Comparison of ENCODE assay signal across 23 mouse cellular contexts in genomic region chr16:35403356-35403755, GRCm38 (mm10). TPM values are rescaled to one million over a fixed set of nuclear protein-coding genes. Genes with fewer than 3 reads are reported as not detected.
A peak's percentile ranks its signal among the peaks of the same experiment; 100 is the strongest.
DNase-seq lines count a peak whose midpoint lies in the region; ATAC-seq and TF ChIP-seq lines count a peak whose summit lies in the region.
"Had no signal": no experiment of that assay in that cellular context is flagged by ENCODE, and none has a peak within 500 bp of the region (broad histone marks: within the 10 kb centered on the region; RNA-seq: fewer than 3 reads in every experiment).

No protein-coding gene starts in this region.

- H3K9ac ChIP-seq in forebrain, postnatal 0 days: no peak overlapping the region
- no peak overlapping the region for H3K9ac ChIP-seq in forebrain, embryonic 14.5 days (ENCODE audit: low read length)
- no peak overlapping the region for H3K9ac ChIP-seq in hindbrain, embryonic 16.5 days (ENCODE audit: low read depth, low read length)
- H3K9ac ChIP-seq: embryonic facial prominence, embryonic 12.5 days; hindbrain, embryonic 12.5 days had no signal

- H3K4me3 ChIP-seq in forebrain, postnatal 0 days (ENCODE audit: low read depth, low read length): no peak overlapping the region
- H3K4me3 ChIP-seq in forebrain, embryonic 14.5 days (ENCODE audit: low read depth, low read length): no peak overlapping the region
- H3K4me3 ChIP-seq in thymus, adult 2 months (ENCODE audit: control insufficient read depth, insufficient read depth, low read length): no peak overlapping the region
- no peak overlapping the region for H3K4me3 ChIP-seq in hindbrain, embryonic 16.5 days (ENCODE audit: low read length)
- H3K4me3 ChIP-seq: embryonic facial prominence, embryonic 12.5 days; gastrocnemius, adult 2 months; heart, embryonic 10.5 days; hindbrain, embryonic 12.5 days had no signal

- no peak for ATAC-seq in forebrain, postnatal 0 days
- ATAC-seq in forebrain, embryonic 14.5 days: no peak
- ATAC-seq in hindbrain, embryonic 16.5 days: no peak
- ATAC-seq: CD4-positive, CD25-positive, alpha-beta regulatory T cell, adult 4 months; forebrain, embryonic 16.5 days had no signal

- no peak overlapping the region for H3K4me2 ChIP-seq in forebrain, postnatal 0 days (ENCODE audit: low read depth)
- H3K4me2 ChIP-seq in forebrain, embryonic 14.5 days (ENCODE audit: low read length): no peak overlapping the region
- H3K4me2 ChIP-seq in hindbrain, embryonic 16.5 days (ENCODE audit: low read length): no peak overlapping the region
- H3K4me2 ChIP-seq: embryonic facial prominence, embryonic 12.5 days; hindbrain, embryonic 12.5 days had no signal

- DNase-seq in forebrain, postnatal 0 days: peak; percentile 21
- no peak for DNase-seq in forebrain, embryonic 14.5 days (ENCODE audit: low spot score)
- no peak for DNase-seq in thymus, adult 2 months
- no peak for DNase-seq in thymus, postnatal 0 days (ENCODE audit: low spot score)
- DNase-seq in layer of hippocampus, postnatal 14 days (ENCODE audit: low spot score in 2 of 2): peak; percentile 61 to 62
- DNase-seq in ovary, postnatal 36 days (ENCODE audit: low spot score): no peak
- DNase-seq: adrenal gland, adult 8-10 months; adrenal gland, postnatal 36 days; B cell, adult 2 months; cerebellum, adult 11 months; cerebellum, adult 8-10 months; cerebellum, postnatal 14 days; gastrocnemius, adult 2 months; gastrocnemius, postnatal 25 days; heart, postnatal 10 days; heart, postnatal 4 days had no signal

- TF ChIP-seq POLR2A in thymus, adult 2 months (IDR thresholded peaks at IDR 0.05; ENCODE audit: control insufficient read depth, extremely low read depth, insufficient read depth, low read length, poor library complexity): no peak

- no peaks in the 10 kb centered on the region for H3K9me3 ChIP-seq in forebrain, postnatal 0 days (ENCODE audit: low read length)
- H3K9me3 ChIP-seq in forebrain, embryonic 14.5 days (replicated peaks; ENCODE audit: control insufficient read depth, low read length): no peaks in the 10 kb centered on the region
- H3K9me3 ChIP-seq in hindbrain, embryonic 16.5 days (ENCODE audit: control insufficient read depth, low read length): no peaks in the 10 kb centered on the region
- H3K9me3 ChIP-seq: embryonic facial prominence, embryonic 12.5 days; G1E; heart, embryonic 10.5 days; hindbrain, embryonic 12.5 days had no signal

- no peaks in the 10 kb centered on the region for H3K4me1 ChIP-seq in forebrain, postnatal 0 days (ENCODE audit: insufficient read depth)
- no peaks in the 10 kb centered on the region for H3K4me1 ChIP-seq in forebrain, embryonic 14.5 days (ENCODE audit: control insufficient read depth, insufficient read depth, low read length)
- no peaks in the 10 kb centered on the region for H3K4me1 ChIP-seq in thymus, adult 2 months (replicated peaks; ENCODE audit: control insufficient read depth, insufficient read depth, low read length)
- H3K4me1 ChIP-seq in hindbrain, embryonic 16.5 days (ENCODE audit: control insufficient read depth, insufficient read depth, low read depth, low read length): no peaks in the 10 kb centered on the region
- H3K4me1 ChIP-seq: embryonic facial prominence, embryonic 12.5 days; heart, embryonic 10.5 days; hindbrain, embryonic 12.5 days had no signal

- WGBS in forebrain, postnatal 0 days: 73% methylated on average over 9 of the region's 9 CpGs
- WGBS in forebrain, embryonic 14.5 days: 89% methylated on average over 9 of the region's 9 CpGs
- WGBS in thymus, adult 2 months: 97% methylated on average over 9 of the region's 9 CpGs
- WGBS in hindbrain, embryonic 16.5 days: 82% methylated on average over 9 of the region's 9 CpGs

- no peaks in the 10 kb centered on the region; the same call in 1 of the 2 replicates for H3K36me3 ChIP-seq in forebrain, postnatal 0 days (ENCODE audit: insufficient read depth)
- no peaks in the 10 kb centered on the region for H3K36me3 ChIP-seq in forebrain, embryonic 14.5 days (ENCODE audit: control insufficient read depth, insufficient read depth, low read length)
- H3K36me3 ChIP-seq in thymus, adult 2 months (ENCODE audit: control insufficient read depth, insufficient read depth, low read length): no peaks in the 10 kb centered on the region
- no peaks in the 10 kb centered on the region for H3K36me3 ChIP-seq in hindbrain, embryonic 16.5 days (ENCODE audit: control insufficient read depth, insufficient read depth, low read length)
- H3K36me3 ChIP-seq: G1E had no signal

- TF ChIP-seq CTCF in forebrain, postnatal 0 days (IDR thresholded peaks at IDR 0.05; ENCODE audit: low read depth): no peak
- TF ChIP-seq CTCF in thymus, adult 2 months (IDR thresholded peaks at IDR 0.05; ENCODE audit: borderline replicate concordance, control insufficient read depth, extremely low read depth, insufficient read depth, low read length, poor library complexity): no peak

- H3K27ac ChIP-seq in forebrain, postnatal 0 days (ENCODE audit: low read depth, low read length): no peak overlapping the region
- H3K27ac ChIP-seq in forebrain, embryonic 14.5 days (ENCODE audit: low read depth, low read length): no peak overlapping the region
- 0 out of 2 replicates have a peak overlapping the region, but pooled peaks have one; percentile 15 for H3K27ac ChIP-seq in thymus, adult 2 months (ENCODE audit: control insufficient read depth, insufficient read depth, low read length)
- no peak overlapping the region for H3K27ac ChIP-seq in hindbrain, embryonic 16.5 days (ENCODE audit: low read depth, low read length)
- H3K27ac ChIP-seq: embryonic facial prominence, embryonic 12.5 days; gastrocnemius, adult 2 months; heart, embryonic 10.5 days; hindbrain, embryonic 12.5 days had no signal

- H3K27me3 ChIP-seq in forebrain, postnatal 0 days (ENCODE audit: insufficient read depth, low read length): no peaks in the 10 kb centered on the region
- no peaks in the 10 kb centered on the region for H3K27me3 ChIP-seq in forebrain, embryonic 14.5 days (replicated peaks; ENCODE audit: control insufficient read depth, insufficient read depth, low read length)
- H3K27me3 ChIP-seq in thymus, adult 2 months (ENCODE audit: control insufficient read depth, insufficient read depth, low read length): no peaks in the 10 kb centered on the region
- no peaks in the 10 kb centered on the region for H3K27me3 ChIP-seq in hindbrain, embryonic 16.5 days (replicated peaks; ENCODE audit: control insufficient read depth, insufficient read depth, low read length)
- H3K27me3 ChIP-seq: embryonic facial prominence, embryonic 12.5 days; hindbrain, embryonic 12.5 days had no signal

RNA-seq across cellular contexts. Expression of gene Sec22a, which starts 39.6 kb away (rescaled TPM):
- 20.9 and 30.0 TPM in 2 replicates for total RNA-seq in forebrain, postnatal 0 days (2014; rRNA removed)
- 43.7 and 45.6 TPM in 2 replicates for polyA plus RNA-seq in forebrain, postnatal 0 days (2015; fragmentation: Nextera tagmentation; extraction: Ambion mirVana)
- 47.7 and 49.4 TPM in 2 replicates for polyA plus RNA-seq in forebrain, embryonic 14.5 days (2014; fragmentation: Nextera tagmentation; extraction: Ambion mirVana)
- 7.9 and 11.1 TPM in 2 replicates for polyA plus RNA-seq in thymus, adult 2 months (2012; rRNA removed)
- polyA plus RNA-seq in thymus, postnatal 0 days (2015; fragmentation: Nextera tagmentation; extraction: Ambion mirVana): 32.2 and 39.6 TPM in 2 replicates
- total RNA-seq in layer of hippocampus, postnatal 14 days (2021): 10 to 100 TPM; 18.1 to 18.5 TPM
- 37.3 and 38.3 TPM in 2 replicates for polyA plus RNA-seq in hindbrain, embryonic 16.5 days (2015; fragmentation: Nextera tagmentation; extraction: Ambion mirVana)

Comparison
In these comparisons a context has a peak if more than half of its experiments do, and no peak if none do; other contexts are left out.
1. DNase-seq: peak in forebrain, postnatal 0 days (single experiment) and layer of hippocampus, postnatal 14 days (2 of 2); none in forebrain, embryonic 14.5 days (single experiment), thymus, adult 2 months (single experiment), thymus, postnatal 0 days (single experiment) and ovary, postnatal 36 days (single experiment).